Mouse (Mus musculus): ENCODE measurements around the gene Wsb2.
"Not testable (repeated sequence)": the region's sequence is repeated elsewhere in the genome, so short reads cannot be mapped to it uniquely, and the experiment has no call there.

The Wsb2 gene

GRCm38 (mm10) chr5:117388296-117388751 is 31.2 kb downstream of the Wsb2 start:
- DNase-seq (ENCODE audit: low spot score in 2 of 2), result no peak

GRCm38 (mm10) chr5:117388877-117389276 is 31.8 kb downstream of the Wsb2 start, which contains the start of gene Rfc5:
Gene Rfc5 (minus strand): TSS chr5:117389047.
- peak; percentile 83 to 92 for DNase-seq (ENCODE audit: low spot score in 2 of 2)

- DNase-seq (ENCODE audit: low spot score in 2 of 2), result no peak
Observed at GRCm38 (mm10) chr5:117390895-117391294, 33.8 kb downstream of the Wsb2 start.

GRCm38 (mm10) chr5:117395834-117396233 is 38.7 kb downstream of the Wsb2 start:
- DNase-seq (ENCODE audit: low spot score in 2 of 2), result no peak

DNA sequence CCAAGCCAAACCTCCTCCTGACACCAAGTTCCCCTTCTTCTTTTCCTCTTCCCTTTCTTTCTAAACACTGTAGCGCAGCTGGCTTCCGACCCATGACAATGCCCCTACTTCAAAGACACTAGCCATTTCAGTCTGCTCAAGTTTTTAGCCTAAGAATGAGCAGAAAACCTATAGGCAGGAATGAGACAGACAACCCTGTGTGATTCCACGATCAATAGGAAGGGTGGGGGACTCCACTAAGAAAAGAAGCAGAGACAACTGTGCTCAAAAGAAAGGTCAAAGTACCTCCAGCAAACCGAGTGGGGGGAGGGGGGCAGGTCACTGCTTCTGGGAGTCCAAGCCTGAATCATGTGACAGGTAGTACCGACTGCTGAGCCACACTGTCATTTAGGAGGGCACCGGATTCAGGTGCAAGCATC is 39.5 kb downstream of the Wsb2 start:
- DNase-seq (ENCODE audit: low spot score in 2 of 2), result no peak

GRCm38 (mm10) chr5:117397371-117397770 is 40.3 kb downstream of the Wsb2 start:
- DNase-seq (ENCODE audit: low spot score in 2 of 2), result no peak

- no peak for DNase-seq (ENCODE audit: low spot score in 2 of 2)
Observed at GRCm38 (mm10) chr5:117398007-117398550, 41.0 kb downstream of the Wsb2 start.

GRCm38 (mm10) chr5:117399281-117399680 is 42.2 kb downstream of the Wsb2 start:
- no peak for DNase-seq (ENCODE audit: low spot score in 2 of 2)

- no peak for DNase-seq (ENCODE audit: low spot score in 2 of 2)
Observed at GRCm38 (mm10) chr5:117403609-117404008, 46.5 kb downstream of the Wsb2 start.

DNA sequence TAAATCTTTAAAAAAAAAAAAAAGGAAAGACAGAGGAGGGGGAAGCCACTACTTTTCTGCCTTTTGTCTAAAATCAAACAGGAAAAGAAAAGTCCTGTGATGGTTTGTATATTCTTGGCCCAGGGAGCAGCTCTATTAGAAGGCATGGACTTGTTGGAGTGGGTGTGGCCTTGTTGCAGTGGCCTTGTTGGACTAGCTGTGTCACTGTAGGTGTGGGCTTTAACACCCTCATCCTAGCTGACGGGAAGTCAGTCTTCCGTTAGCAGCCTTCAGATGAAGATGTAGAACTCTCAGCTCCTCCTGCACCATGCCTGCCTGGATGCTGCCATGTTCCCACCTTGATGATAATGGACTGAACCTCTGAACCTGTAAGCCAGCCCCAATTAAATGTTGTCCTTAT is 47.6 kb downstream of the Wsb2 start:
- DNase-seq (ENCODE audit: low spot score in 2 of 2), result not testable (repeated sequence)

DNA sequence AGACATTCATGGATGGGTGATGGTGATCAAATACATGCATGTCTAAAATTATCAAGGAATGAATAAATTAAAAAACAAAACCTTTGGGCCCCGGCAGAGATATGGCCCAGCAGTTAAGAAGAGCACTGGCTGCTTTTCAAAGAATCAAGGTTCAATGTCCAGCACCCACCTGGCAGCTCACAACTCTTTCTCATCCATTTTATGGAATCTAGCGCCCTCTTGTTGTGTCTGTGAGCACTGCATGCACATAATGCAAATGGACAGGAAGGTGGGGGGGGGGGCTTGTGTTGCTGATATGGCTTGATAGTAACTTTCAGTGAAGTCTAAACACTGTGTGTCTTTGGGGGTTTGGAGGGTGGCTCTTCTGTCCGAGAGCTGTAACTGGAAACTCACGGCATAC is 51.1 kb downstream of the Wsb2 start:
- peak in 1 of 2 experiments; percentile 34 for DNase-seq (ENCODE audit: low spot score in 2 of 2)

DNA sequence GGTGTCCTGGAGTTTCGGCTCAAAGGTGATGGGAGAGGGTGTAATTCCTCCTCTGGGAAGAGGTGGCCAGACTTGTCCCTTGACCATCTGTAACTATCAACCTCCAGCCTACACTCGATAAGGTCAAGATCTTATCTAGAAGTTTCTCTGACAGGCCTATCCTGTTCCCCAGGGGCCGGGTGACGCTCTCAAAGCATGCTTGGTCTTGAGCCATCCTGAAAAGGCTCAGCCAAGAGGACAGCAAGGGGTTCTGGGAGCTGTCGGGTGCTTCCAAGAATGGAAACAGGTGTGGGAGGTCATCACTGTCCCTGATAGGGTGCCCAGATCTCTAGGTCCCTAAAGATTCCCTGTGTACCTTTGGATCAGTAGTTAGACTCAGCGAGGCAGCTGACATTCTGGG is 52.3 kb downstream of the Wsb2 start:
- no peak for DNase-seq (ENCODE audit: low spot score in 2 of 2)

- DNase-seq (ENCODE audit: low spot score in 2 of 2), result peak; percentile 36 to 74
Observed at GRCm38 (mm10) chr5:117413507-117414501, 56.7 kb downstream of the Wsb2 start, which contains the start of gene Ksr2. Gene Ksr2 (plus strand): TSS chr5:117414000.

GRCm38 (mm10) chr5:117414611-117415010 is 57.5 kb downstream of the Wsb2 start:
- DNase-seq (ENCODE audit: low spot score in 2 of 2), result peak; percentile 15 to 16

- DNase-seq (ENCODE audit: low spot score in 2 of 2), result peak in 1 of 2 experiments; percentile 34
Observed at GRCm38 (mm10) chr5:117415011-117415912, 58.2 kb downstream of the Wsb2 start.

DNA sequence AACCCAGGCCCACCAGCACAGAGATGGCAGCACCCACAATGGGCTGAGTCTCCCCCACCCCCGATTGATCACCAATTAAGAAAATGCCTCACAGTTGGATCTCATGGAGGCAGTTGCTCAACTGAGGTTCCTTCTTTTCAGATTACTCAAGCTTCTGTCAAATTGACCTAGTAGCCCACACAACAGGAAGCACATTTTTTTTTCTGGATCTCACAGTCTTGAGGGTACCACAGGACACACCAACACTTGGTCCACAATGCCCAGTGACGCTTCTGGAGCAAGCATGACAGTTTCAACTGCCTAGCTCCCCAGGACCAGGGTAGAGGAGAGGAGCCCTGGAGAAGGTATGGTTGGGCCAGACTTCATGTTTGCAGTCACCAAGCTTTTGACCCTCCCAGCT is 60.3 kb downstream of the Wsb2 start:
- DNase-seq (ENCODE audit: low spot score in 2 of 2), result no peak
